7 mouse cellular contexts compared by ENCODE assay signal in genomic region chr19:43584788-43585187, GRCm38 (mm10). TPM values are rescaled to one million over a fixed set of nuclear protein-coding genes. Genes with fewer than 3 reads are reported as not detected.
DNase-seq lines count a peak whose midpoint lies in the region; ATAC-seq and TF ChIP-seq lines count a peak whose summit lies in the region.

No protein-coding gene starts in this region.

- 3% methylated on average over 13 of the region's 13 CpGs for WGBS in embryonic facial prominence, embryonic 15.5 days
- 2% methylated on average over 13 of the region's 13 CpGs for WGBS in intestine, embryonic 16.5 days
- WGBS in liver, postnatal 0 days (ENCODE audit: insufficient replicate concordance) = 6% methylated on average over 13 of the region's 13 CpGs

- H3K27ac ChIP-seq in embryonic facial prominence, embryonic 15.5 days (replicated peaks) = no peak overlapping the region
- no peak overlapping the region for H3K27ac ChIP-seq in intestine, embryonic 16.5 days (ENCODE audit: low read length)
- H3K27ac ChIP-seq in liver, postnatal 0 days (ENCODE audit: low read depth) = no peak overlapping the region

- no peak for TF ChIP-seq CTCF in liver, postnatal 0 days (IDR thresholded peaks at IDR 0.05; ENCODE audit: low read depth)

- peak overlapping the region; percentile 18 for H3K4me2 ChIP-seq in embryonic facial prominence, embryonic 15.5 days (replicated peaks)
- peak overlapping the region; percentile 40 for H3K4me2 ChIP-seq in intestine, embryonic 16.5 days (ENCODE audit: low read depth, low read length)
- 0 out of 2 replicates have a peak overlapping the region, but pooled peaks have one; percentile 26 for H3K4me2 ChIP-seq in liver, postnatal 0 days (ENCODE audit: low read depth, low read length)

- no peak for TF ChIP-seq EP300 in liver, postnatal 0 days (IDR thresholded peaks at IDR 0.05; ENCODE audit: low read depth)

- H3K27me3 ChIP-seq in embryonic facial prominence, embryonic 15.5 days = peaks cover 91% of the 10 kb centered on the region
- H3K27me3 ChIP-seq in intestine, embryonic 16.5 days (replicated peaks; ENCODE audit: control insufficient read depth, insufficient read depth, low read length) = peaks cover 21% of the 10 kb centered on the region
- H3K27me3 ChIP-seq in liver, postnatal 0 days (ENCODE audit: insufficient read depth, low read length) = peaks cover 79% of the 10 kb centered on the region

- no peaks in the 10 kb centered on the region for H3K36me3 ChIP-seq in embryonic facial prominence, embryonic 15.5 days
- H3K36me3 ChIP-seq in intestine, embryonic 16.5 days (ENCODE audit: control insufficient read depth, insufficient read depth, low read length) = no peaks in the 10 kb centered on the region
- no peaks in the 10 kb centered on the region for H3K36me3 ChIP-seq in liver, postnatal 0 days (replicated peaks; ENCODE audit: insufficient read depth, low read length)

- peak; percentile 59 for DNase-seq in adrenal gland, postnatal 25 days
- DNase-seq in liver, postnatal 0 days = no peak
- DNase-seq in yolk sac, embryonic 10.5 days (ENCODE audit: low spot score) = peak; percentile 48
- DNase-seq in cerebellum, postnatal 14 days = no peak
- no peak for DNase-seq in layer of hippocampus, adult 9-11 months

- H3K4me3 ChIP-seq in embryonic facial prominence, embryonic 15.5 days (replicated peaks) = no peak overlapping the region
- peak overlapping the region; percentile 13; the same call in 1 of the 2 replicates for H3K4me3 ChIP-seq in intestine, embryonic 16.5 days (ENCODE audit: low read length)
- H3K4me3 ChIP-seq in liver, postnatal 0 days (ENCODE audit: low read depth, low read length) = no peak overlapping the region

- no peaks in the 10 kb centered on the region for H3K9me3 ChIP-seq in embryonic facial prominence, embryonic 15.5 days (replicated peaks)
- H3K9me3 ChIP-seq in intestine, embryonic 16.5 days (ENCODE audit: control insufficient read depth, low read length) = 0 out of 2 replicates have a peak, but pooled peaks cover 3% of the 10 kb centered on the region
- no peaks in the 10 kb centered on the region for H3K9me3 ChIP-seq in liver, postnatal 0 days (ENCODE audit: low read length)

- no peak; the same call in 1 of the 2 replicates for ATAC-seq in embryonic facial prominence, embryonic 15.5 days (ENCODE audit: insufficient number of reproducible peaks, low FRiP score, low TSS enrichment, low read depth)
- peak; percentile 71 for ATAC-seq in intestine, embryonic 16.5 days
- ATAC-seq in liver, postnatal 0 days = no peak

- H3K9ac ChIP-seq in embryonic facial prominence, embryonic 15.5 days = no peak overlapping the region
- no peak overlapping the region for H3K9ac ChIP-seq in intestine, embryonic 16.5 days (ENCODE audit: low read depth, low read length)
- no peak overlapping the region for H3K9ac ChIP-seq in liver, postnatal 0 days (replicated peaks)

- H3K4me1 ChIP-seq in embryonic facial prominence, embryonic 15.5 days = peaks cover 4% of the 10 kb centered on the region; the same call in 1 of the 2 replicates
- H3K4me1 ChIP-seq in intestine, embryonic 16.5 days (ENCODE audit: control insufficient read depth, insufficient read depth, low read length) = peaks cover 12% of the 10 kb centered on the region; the same call in 1 of the 2 replicates
- peaks cover 5% of the 10 kb centered on the region; the same call in 1 of the 2 replicates for H3K4me1 ChIP-seq in liver, postnatal 0 days (ENCODE audit: insufficient read depth)

RNA-seq across cellular contexts. Expression of gene Nkx2-3, which starts 27.3 kb away (rescaled TPM):
- total RNA-seq in adrenal gland, postnatal 25 days (2021) = not detected in 2 replicates
- 2.7 and 3.4 TPM in 2 replicates for polyA plus RNA-seq in embryonic facial prominence, embryonic 15.5 days (2015; fragmentation: Nextera tagmentation; extraction: Ambion mirVana)
- polyA plus RNA-seq in intestine, embryonic 16.5 days (2015; fragmentation: Nextera tagmentation; extraction: Ambion mirVana) = 61.3 and 64.6 TPM in 2 replicates
- 0.05 and 0.13 TPM in 2 replicates for polyA plus RNA-seq in liver, postnatal 0 days (2015; fragmentation: Nextera tagmentation; extraction: Ambion mirVana)

Comparison
In these comparisons a context has a peak if more than half of its experiments do, and no peak if none do; other contexts are left out.
1. DNase-seq: peak in adrenal gland, postnatal 25 days (single experiment) and yolk sac, embryonic 10.5 days (single experiment); none in liver, postnatal 0 days (single experiment), cerebellum, postnatal 14 days (0 of 2) and layer of hippocampus, adult 9-11 months (single experiment).
2. RNA of gene Nkx2-3, which starts 27.3 kb away (polyA plus RNA-seq): 61.3 to 64.6 TPM in intestine, embryonic 16.5 days; 2.7 to 3.4 TPM in embryonic facial prominence, embryonic 15.5 days and 0.05 to 0.13 TPM in liver, postnatal 0 days; every median in the first group is over 10 times any median in the second.
3. Peak in every context shown above with its lines, with median percentiles within 50 percentile points of each other: H3K4me2 ChIP-seq.